Mouse (Mus musculus) G1E (cell line): ENCODE data around the gene Rara.
"Not testable (repeated sequence)": the region's sequence is repeated elsewhere in the genome, so short reads cannot be mapped to it uniquely, and the experiment has no call there.

Experiments
- CTCF ChIP-seq: IDR thresholded peaks from 2 replicates; pipeline ENCODE4 v1.5.1; 2012; ENCODE audit warnings: low read depth, low read length, inconsistent platforms, mixed read lengths
- GATA1 ChIP-seq: IDR thresholded peaks from 2 replicates; pipeline ENCODE4 v1.6.1; 2012; ENCODE audit warnings: borderline replicate concordance, low read length, inconsistent platforms, mixed read lengths
- GATA2 ChIP-seq: IDR thresholded peaks from 2 replicates; pipeline ENCODE4 v1.6.1; 2012; ENCODE audit warnings: low read depth, low read length, inconsistent platforms, borderline replicate concordance
- POLR2AphosphoS5 ChIP-seq: IDR thresholded peaks from 2 replicates; pipeline ENCODE4 v1.6.1; 2012; ENCODE audit warnings: low read depth, low read length, inconsistent platforms; ENCODE audit not compliant: insufficient replicate concordance
- TAL1 ChIP-seq: conservative IDR thresholded peaks from 2 replicates; pipeline ENCODE4 v1.6.1; 2012; ENCODE audit warnings: low read depth, low read length, inconsistent platforms, mixed read lengths

GRCm38 (mm10) chr11:98933847-98934246 lies 6.2 kb downstream of the Rara start:
- not testable (repeated sequence) for TF ChIP-seq CTCF, GATA1, TAL1, GATA2, POLR2AphosphoS5
